Mouse (Mus musculus) activated CD4-positive, CD25-positive, alpha-beta regulatory T cell, adult 4 months (primary cell): Measurements from ENCODE around the gene Sptssb. TPM values are rescaled to one million over a fixed set of nuclear protein-coding genes. Genes with fewer than 3 reads are reported as not detected.

Source experiments
- ATAC-seq: one replicate; pipeline ENCODE4 v1.8.0; 2017
- polyA plus RNA-seq, 2 experiments: library from polyadenylated mRNA; unstranded; fragments of 100-300 nt; shearing (Covaris generic); gene quantifications; one replicate each; pipeline ENCODE4 v1.2.1; 2017

The Sptssb gene
- polyA plus RNA-seq, 2 experiments from 2014 or later: not detected

GRCm38 (mm10) chr3:69829532-69829931, 30.2 kb downstream of the Sptssb start:
- ATAC-seq: no peak

- no peak for ATAC-seq
These were observed 35.2 kb downstream of the Sptssb start for GRCm38 (mm10) chr3:69824536-69824935.

- no peak for ATAC-seq
These were observed 39.1 kb downstream of the Sptssb start for GRCm38 (mm10) chr3:69820614-69821013.

- ATAC-seq: no peak
These were observed 39.9 kb downstream of the Sptssb start for GRCm38 (mm10) chr3:69819851-69820200.

- ATAC-seq: no peak
These were observed 40.4 kb downstream of the Sptssb start for GRCm38 (mm10) chr3:69819146-69819850.

GRCm38 (mm10) chr3:69818466-69818865, 41.3 kb downstream of the Sptssb start:
- ATAC-seq: no peak

- no peak for ATAC-seq
These were observed 43.2 kb downstream of the Sptssb start for GRCm38 (mm10) chr3:69816547-69816946.

- no peak for ATAC-seq
These were observed 46.6 kb downstream of the Sptssb start for GRCm38 (mm10) chr3:69813005-69813695.

GRCm38 (mm10) chr3:69812442-69812841, 47.3 kb downstream of the Sptssb start:
- no peak for ATAC-seq

- no peak for ATAC-seq
These were observed 51.3 kb downstream of the Sptssb start for GRCm38 (mm10) chr3:69808479-69808878.

- ATAC-seq: no peak
These were observed 56.6 kb downstream of the Sptssb start for GRCm38 (mm10) chr3:69803137-69803536.

- ATAC-seq: no peak
These were observed 58.8 kb downstream of the Sptssb start for GRCm38 (mm10) chr3:69800829-69801384.

GRCm38 (mm10) chr3:69799096-69799495, 60.6 kb downstream of the Sptssb start:
- no peak for ATAC-seq

- no peak for ATAC-seq
These were observed 61.8 kb downstream of the Sptssb start for GRCm38 (mm10) chr3:69797969-69798368.

- no peak for ATAC-seq
These were observed 62.2 kb downstream of the Sptssb start for GRCm38 (mm10) chr3:69797533-69797932.

- no peak for ATAC-seq
These were observed 66.8 kb downstream of the Sptssb start for GRCm38 (mm10) chr3:69792823-69793417.

- no peak for ATAC-seq
These were observed 80.4 kb downstream of the Sptssb start for GRCm38 (mm10) chr3:69779246-69779796.

- ATAC-seq: no peak
These were observed 86.4 kb downstream of the Sptssb start for GRCm38 (mm10) chr3:69773356-69773755.

Other genes with a start within 250 kb of the Sptssb start
- 100 to 1,000 TPM; 126 to 150 TPM for gene Nmd3, start 138.0 kb downstream of the Sptssb start, polyA plus RNA-seq
- not detected for gene Otol1, start 147.7 kb upstream of the Sptssb start, polyA plus RNA-seq